Mouse (Mus musculus): ENCODE results near the gene Alg5. TPM values are rescaled to one million over a fixed set of nuclear protein-coding genes. Genes with fewer than 3 reads are reported as not detected.
"Not testable (repeated sequence)": the region's sequence is repeated elsewhere in the genome, so short reads cannot be mapped to it uniquely, and the experiment has no call there.

Alg5 gene
- 45.7 and 49.0 TPM in 2 replicates for polyA plus RNA-seq (2015; fragmentation: Nextera tagmentation; extraction: Ambion mirVana)

- peaks cover 22% of the 10 kb centered on the region for H3K4me1 ChIP-seq
These were observed at the start of gene Alg5, which contains the start of gene Exosc8 for GRCm38 (mm10) chr3:54735247-54736046. TSS of gene Alg5 (plus strand) at chr3:54735539. TSS of gene Exosc8 (minus strand) at chr3:54735393.

GRCm38 (mm10) chr3:54687245-54687644, 48.1 kb upstream of the Alg5 start:
- Histone ChIP-seq H3K9ac (replicated peaks) (no peak overlapping the region), H3K4me1 (peaks cover 4% of the 10 kb centered on the region), H3K27me3 (replicated peaks) (no peaks in the 10 kb centered on the region; the same call in 1 of the 2 replicates), H3K4me3 (replicated peaks) (no peak overlapping the region), H3K27ac (replicated peaks) (no peak overlapping the region), H3K4me2 (no peak overlapping the region), H3K9me3 (replicated peaks) (no peaks in the 10 kb centered on the region), H3K36me3 (no peaks in the 10 kb centered on the region)
- 62% methylated on average over 2 of the region's 2 CpGs for WGBS
- no peak for ATAC-seq (ENCODE audit: low FRiP score)

More at GRCm38 (mm10) chr3:54735247-54736046, at the start of gene Alg5, which contains the start of gene Exosc8:
- Histone ChIP-seq H3K27me3 (replicated peaks) (no peaks in the 10 kb centered on the region), H3K4me2 (peak within 1 kb of the TSS; percentile 81), H3K4me3 (replicated peaks) (peak within 1 kb of the TSS; percentile 91), H3K36me3 (peaks cover 35% of the 10 kb centered on the region), H3K27ac (replicated peaks) (peak within 1 kb of the TSS; percentile 99), H3K9me3 (replicated peaks) (no peaks in the 10 kb centered on the region), H3K9ac (replicated peaks) (peak within 1 kb of the TSS; percentile 98)
- WGBS: under 1% methylated on average over 58 of the region's 65 CpGs
- ATAC-seq (ENCODE audit: low FRiP score): peak; percentile 94

- no peak overlapping the region for H3K4me2 ChIP-seq
- no peaks in the 10 kb centered on the region for H3K9me3 ChIP-seq (replicated peaks)
- H3K4me3 ChIP-seq (replicated peaks): no peak overlapping the region
- no peak overlapping the region for H3K27ac ChIP-seq (replicated peaks)
- 60% methylated on average over 2 of the region's 2 CpGs for WGBS
- no peaks in the 10 kb centered on the region; the same call in 1 of the 2 replicates for H3K27me3 ChIP-seq (replicated peaks)
- H3K36me3 ChIP-seq: no peaks in the 10 kb centered on the region
- no peak for ATAC-seq (ENCODE audit: low FRiP score)
- peaks cover 5% of the 10 kb centered on the region for H3K4me1 ChIP-seq
- no peak overlapping the region for H3K9ac ChIP-seq (replicated peaks)
These were observed 46.2 kb upstream of the Alg5 start for GRCm38 (mm10) chr3:54689091-54689490.

GRCm38 (mm10) chr3:54692202-54693055, 42.9 kb upstream of the Alg5 start, which contains the start of gene Supt20:
TSS of gene Supt20 (plus strand) at chr3:54692807.
- Histone ChIP-seq H3K4me3 (replicated peaks) (peak within 1 kb of the TSS; percentile 78), H3K36me3 (peaks cover 13% of the 10 kb centered on the region), H3K4me2 (peak within 1 kb of the TSS; percentile 77), H3K27ac (replicated peaks) (peak within 1 kb of the TSS; percentile 82), H3K27me3 (replicated peaks) (no peaks in the 10 kb centered on the region; the same call in 1 of the 2 replicates), H3K9ac (replicated peaks) (peak within 1 kb of the TSS; percentile 65), H3K4me1 (peaks cover 10% of the 10 kb centered on the region), H3K9me3 (replicated peaks) (no peaks in the 10 kb centered on the region)
- ATAC-seq (ENCODE audit: low FRiP score): peak; percentile 99
- WGBS: 2% methylated on average over 65 of the region's 65 CpGs

- Histone ChIP-seq H3K36me3 (peaks cover 18% of the 10 kb centered on the region), H3K4me3 (replicated peaks) (peak overlapping the region; percentile 78), H3K27me3 (replicated peaks) (no peaks in the 10 kb centered on the region; the same call in 1 of the 2 replicates), H3K4me2 (peak overlapping the region; percentile 77), H3K9ac (replicated peaks) (peak overlapping the region; percentile 65), H3K9me3 (replicated peaks) (no peaks in the 10 kb centered on the region), H3K4me1 (peaks cover 10% of the 10 kb centered on the region), H3K27ac (replicated peaks) (peak overlapping the region; percentile 82)
- under 1% methylated on average over 8 of the region's 8 CpGs for WGBS
- no peak; the same call in 1 of the 2 replicates for ATAC-seq (ENCODE audit: low FRiP score)
These were observed 42.3 kb upstream of the Alg5 start for GRCm38 (mm10) chr3:54693056-54693415.

GRCm38 (mm10) chr3:54699759-54700301, 35.5 kb upstream of the Alg5 start:
- Histone ChIP-seq H3K4me2 (no peak overlapping the region), H3K9ac (replicated peaks) (no peak overlapping the region), H3K9me3 (replicated peaks) (no peaks in the 10 kb centered on the region), H3K36me3 (peaks cover 44% of the 10 kb centered on the region), H3K27me3 (replicated peaks) (no peaks in the 10 kb centered on the region), H3K4me1 (no peaks in the 10 kb centered on the region), H3K27ac (replicated peaks) (no peak overlapping the region), H3K4me3 (replicated peaks) (no peak overlapping the region)
- ATAC-seq (ENCODE audit: low FRiP score): no peak
- 90% methylated on average over 5 of the region's 5 CpGs for WGBS

GRCm38 (mm10) chr3:54704106-54704505, 31.2 kb upstream of the Alg5 start:
- ATAC-seq (ENCODE audit: low FRiP score): not testable (repeated sequence)

GRCm38 (mm10) chr3:54708972-54709371, 26.4 kb upstream of the Alg5 start:
- Histone ChIP-seq H3K4me1 (no peaks in the 10 kb centered on the region), H3K36me3 (peaks cover 78% of the 10 kb centered on the region), H3K4me3 (replicated peaks) (no peak overlapping the region), H3K9ac (replicated peaks) (no peak overlapping the region), H3K4me2 (no peak overlapping the region), H3K27me3 (replicated peaks) (no peaks in the 10 kb centered on the region), H3K9me3 (replicated peaks) (no peaks in the 10 kb centered on the region), H3K27ac (replicated peaks) (no peak overlapping the region)
- no peak for ATAC-seq (ENCODE audit: low FRiP score)
- 89% methylated on average over 9 of the region's 9 CpGs for WGBS

More at GRCm38 (mm10) chr3:54704106-54704505, 31.2 kb upstream of the Alg5 start:
- 97% methylated on average over 8 of the region's 8 CpGs for WGBS
- peaks cover 60% of the 10 kb centered on the region for H3K36me3 ChIP-seq
- H3K9me3 ChIP-seq (replicated peaks); H3K4me1 ChIP-seq; H3K4me3 ChIP-seq (replicated peaks); H3K27me3 ChIP-seq (replicated peaks); H3K9ac ChIP-seq (replicated peaks); H3K27ac ChIP-seq (replicated peaks); H3K4me2 ChIP-seq: not testable (repeated sequence)

GRCm38 (mm10) chr3:54714253-54714652, 21.1 kb upstream of the Alg5 start, which contains the start of gene Gm21958:
TSS of gene Gm21958 (minus strand) at chr3:54714353.
- Histone ChIP-seq H3K4me2 (no peak within 1 kb of the TSS), H3K4me3 (replicated peaks) (no peak within 1 kb of the TSS), H3K27me3 (replicated peaks) (no peaks in the 10 kb centered on the region), H3K36me3 (peaks cover 75% of the 10 kb centered on the region), H3K9ac (replicated peaks) (no peak within 1 kb of the TSS), H3K9me3 (replicated peaks) (no peaks in the 10 kb centered on the region), H3K27ac (replicated peaks) (no peak within 1 kb of the TSS), H3K4me1 (no peaks in the 10 kb centered on the region)
- ATAC-seq (ENCODE audit: low FRiP score): no peak
- WGBS: 94% methylated on average over 6 of the region's 6 CpGs

GRCm38 (mm10) chr3:54715461-54715860, 19.9 kb upstream of the Alg5 start:
- Histone ChIP-seq H3K4me3 (replicated peaks) (no peak overlapping the region), H3K4me1 (no peaks in the 10 kb centered on the region), H3K9ac (replicated peaks) (no peak overlapping the region), H3K36me3 (peaks cover 66% of the 10 kb centered on the region), H3K4me2 (no peak overlapping the region), H3K27me3 (replicated peaks) (no peaks in the 10 kb centered on the region), H3K9me3 (replicated peaks) (no peaks in the 10 kb centered on the region), H3K27ac (replicated peaks) (no peak overlapping the region)
- 97% methylated on average over 6 of the region's 6 CpGs for WGBS
- no peak for ATAC-seq (ENCODE audit: low FRiP score)

- Histone ChIP-seq H3K9ac (replicated peaks) (no peak overlapping the region), H3K4me1 (no peaks in the 10 kb centered on the region), H3K27ac (replicated peaks) (no peak overlapping the region), H3K27me3 (replicated peaks) (no peaks in the 10 kb centered on the region), H3K4me2 (no peak overlapping the region), H3K36me3 (peaks cover 64% of the 10 kb centered on the region), H3K4me3 (replicated peaks) (no peak overlapping the region), H3K9me3 (replicated peaks) (no peaks in the 10 kb centered on the region)
- peak; percentile 66; the same call in 1 of the 2 replicates for ATAC-seq (ENCODE audit: low FRiP score)
- 64% methylated on average over 6 of the region's 6 CpGs for WGBS
These were observed 18.0 kb upstream of the Alg5 start for GRCm38 (mm10) chr3:54717348-54717747.
